Mouse (Mus musculus): ENCODE results near the gene Creb3l2.

The Creb3l2 gene

DNA sequence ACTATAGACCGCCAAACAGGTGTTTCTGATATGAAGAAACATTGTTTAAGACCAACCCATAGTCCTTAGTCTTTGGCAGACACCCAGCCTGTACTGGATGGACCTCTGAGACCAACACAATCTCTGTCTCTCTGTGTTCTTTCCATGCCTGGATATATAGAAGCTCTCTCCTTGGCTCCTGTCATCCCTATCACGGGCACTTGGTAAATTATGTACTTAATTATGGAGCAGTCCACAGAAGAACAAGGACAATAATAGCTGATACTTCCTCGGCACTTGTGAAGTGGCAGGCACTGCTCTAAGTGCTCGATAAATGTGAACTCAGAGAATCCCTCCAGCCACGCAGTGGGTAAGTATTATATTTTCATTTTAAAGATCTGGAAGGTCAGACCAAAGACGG is 72.2 kb downstream of the Creb3l2 start:
- DNase-seq = no peak

DNA sequence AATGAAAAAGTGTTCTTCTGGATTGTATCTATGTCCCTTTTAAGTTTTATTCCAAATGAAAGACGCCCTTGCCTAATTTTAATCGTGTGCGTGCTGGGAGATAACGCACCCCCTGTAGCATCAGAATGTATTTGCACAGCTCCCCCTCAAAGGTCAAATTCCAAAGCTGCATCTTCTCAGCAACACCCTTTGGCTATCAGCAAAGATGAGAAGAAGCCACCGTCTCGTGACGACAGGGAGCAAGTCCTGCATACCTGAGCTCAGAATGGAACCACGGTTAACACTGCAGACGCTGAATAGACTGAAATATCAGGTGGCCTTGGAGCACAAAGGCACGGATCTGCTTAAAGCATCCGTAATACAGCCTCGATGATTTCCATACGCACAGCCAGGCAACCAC is 73.7 kb downstream of the Creb3l2 start:
- DNase-seq = no peak

DNA sequence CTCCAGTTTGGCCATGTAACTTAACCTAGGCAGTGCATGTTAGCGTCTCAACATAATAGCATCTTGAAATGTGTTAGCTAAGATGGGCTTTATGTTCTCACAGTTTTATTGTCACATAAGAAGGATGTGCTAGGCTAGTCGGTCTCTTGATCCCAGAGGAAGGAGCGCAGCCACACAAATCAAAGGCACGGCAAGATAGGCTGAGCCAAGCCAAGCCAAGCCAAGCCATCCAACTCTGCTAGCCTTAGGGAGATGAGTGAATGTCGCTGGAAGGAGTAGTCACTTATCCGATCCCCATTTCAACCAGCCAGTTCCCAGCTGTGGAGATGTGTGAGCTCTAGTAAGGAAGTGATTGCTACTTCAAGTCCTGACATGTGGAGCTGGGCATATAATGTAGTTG is 75.0 kb downstream of the Creb3l2 start:
- DNase-seq = no peak

DNA sequence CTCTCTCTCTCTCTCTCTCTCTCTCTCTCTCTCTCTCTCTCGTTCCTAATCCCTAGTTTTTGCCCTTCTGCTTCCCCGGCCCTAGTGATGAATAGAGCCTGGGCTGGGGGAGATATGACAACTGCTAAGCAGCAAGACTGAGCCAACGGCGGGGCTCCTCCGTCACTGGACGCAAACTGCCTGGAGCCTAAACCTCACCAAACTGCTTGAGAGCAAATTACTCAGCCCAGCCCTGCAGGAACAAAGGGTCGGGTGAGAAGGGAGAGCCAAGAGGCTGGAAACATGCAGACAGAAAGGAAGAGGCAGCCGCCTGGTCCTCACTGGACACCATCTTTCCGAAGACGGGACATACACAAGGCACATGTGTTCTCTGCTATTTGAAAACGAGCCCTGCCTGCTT is 76.8 kb downstream of the Creb3l2 start:
- DNase-seq = no peak

DNA sequence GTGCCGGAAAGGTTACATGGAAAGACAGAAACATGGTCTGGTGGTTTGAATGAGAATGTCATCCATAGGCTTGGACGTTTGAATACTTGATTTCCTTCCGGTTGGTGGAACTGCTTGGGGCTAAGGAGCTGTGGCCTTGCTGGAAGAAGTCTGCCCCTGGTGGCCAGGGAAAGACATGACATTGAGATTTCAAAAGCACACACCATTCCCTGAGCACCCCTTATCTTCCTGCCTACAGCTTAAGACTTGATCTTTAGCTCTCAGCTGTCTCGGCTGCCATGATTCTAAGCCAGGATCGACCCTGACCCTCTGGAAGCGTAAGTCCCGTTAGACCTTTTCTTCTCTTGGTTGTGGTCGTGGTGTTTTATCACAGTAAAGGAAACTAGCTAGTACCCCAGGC is 77.6 kb downstream of the Creb3l2 start:
- peak; percentile 36 for DNase-seq

DNA sequence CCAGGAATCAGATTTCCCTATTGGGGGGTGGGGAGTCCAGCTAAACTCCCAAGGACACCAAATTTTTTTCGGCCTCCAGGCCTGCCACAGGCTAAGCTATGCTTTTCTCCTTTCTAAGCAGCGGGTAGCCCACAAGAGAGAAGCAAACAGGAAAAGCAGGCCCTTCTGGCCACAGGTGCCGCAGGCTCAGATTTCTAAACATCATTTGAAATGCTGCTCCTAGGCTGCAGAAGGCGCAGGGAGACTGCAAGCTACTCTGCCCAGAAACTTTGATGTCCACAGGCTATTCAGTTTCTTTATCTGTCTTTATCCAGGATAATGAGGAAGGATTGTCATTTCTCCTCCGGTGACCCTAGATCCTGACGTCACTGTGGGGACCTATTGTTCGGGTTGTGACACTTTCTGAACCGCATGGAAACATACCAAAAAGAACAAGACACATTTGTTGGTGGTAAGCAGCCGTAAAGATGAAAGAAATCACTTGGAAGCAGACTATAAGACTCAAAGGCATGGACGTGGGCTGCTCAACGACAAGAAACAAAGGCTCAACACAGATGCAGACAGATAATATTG is 81.0 kb downstream of the Creb3l2 start:
- DNase-seq = no peak

DNA sequence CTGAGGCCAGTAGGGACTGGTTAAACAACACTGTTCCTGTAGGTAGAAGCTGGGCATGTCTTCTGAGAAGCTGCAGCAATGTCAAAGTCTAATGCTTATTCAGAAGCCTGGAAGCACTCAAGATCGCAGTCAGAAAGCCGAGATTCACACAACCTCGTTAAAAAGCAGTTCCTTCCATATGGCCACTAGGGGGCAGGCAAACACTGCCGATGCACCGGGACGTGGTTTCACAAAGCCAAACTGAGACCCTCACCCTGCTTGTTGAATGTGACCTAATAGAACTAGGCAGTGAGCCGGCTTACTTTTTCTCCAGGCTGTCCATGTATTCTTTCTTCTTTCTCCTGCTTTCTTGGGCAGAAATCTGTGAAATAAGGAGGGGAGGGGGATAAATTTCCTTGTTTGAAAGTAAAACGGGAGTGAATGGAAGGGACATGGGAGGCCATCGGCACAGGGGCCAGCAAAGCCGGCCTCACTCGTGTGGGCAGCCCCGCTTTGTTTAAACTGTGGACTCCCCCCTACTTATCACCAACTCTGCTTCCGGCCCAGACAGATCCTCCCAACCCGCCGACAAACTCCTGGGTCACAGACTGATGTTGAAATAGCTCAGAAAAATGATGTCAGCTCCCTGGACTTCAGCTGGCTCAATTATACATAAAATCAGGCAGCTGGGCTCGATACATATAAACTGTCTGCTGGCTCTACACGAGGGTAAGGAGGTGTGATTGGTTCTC is 87.3 kb downstream of the Creb3l2 start:
- DNase-seq = peak; percentile 80

DNA sequence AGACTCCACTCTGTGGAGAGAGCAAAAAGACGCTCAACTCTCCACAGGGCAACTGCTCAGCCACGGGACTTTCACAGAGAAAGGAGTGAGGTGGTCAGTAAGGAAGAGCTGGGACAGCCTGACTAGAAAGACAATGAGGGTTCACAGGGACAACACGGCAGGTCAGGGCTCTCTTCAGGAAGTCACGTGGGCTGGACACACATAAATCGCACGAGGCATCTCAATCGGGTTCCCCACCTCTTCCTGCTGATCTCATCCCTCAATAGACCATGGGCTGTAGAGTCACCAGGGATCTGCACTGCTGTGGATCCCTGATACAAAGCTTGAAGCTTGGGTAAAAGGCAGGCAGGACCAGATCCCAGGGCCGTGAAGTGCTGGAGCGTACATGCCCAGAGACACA is 88.3 kb downstream of the Creb3l2 start:
- DNase-seq = no peak

DNA sequence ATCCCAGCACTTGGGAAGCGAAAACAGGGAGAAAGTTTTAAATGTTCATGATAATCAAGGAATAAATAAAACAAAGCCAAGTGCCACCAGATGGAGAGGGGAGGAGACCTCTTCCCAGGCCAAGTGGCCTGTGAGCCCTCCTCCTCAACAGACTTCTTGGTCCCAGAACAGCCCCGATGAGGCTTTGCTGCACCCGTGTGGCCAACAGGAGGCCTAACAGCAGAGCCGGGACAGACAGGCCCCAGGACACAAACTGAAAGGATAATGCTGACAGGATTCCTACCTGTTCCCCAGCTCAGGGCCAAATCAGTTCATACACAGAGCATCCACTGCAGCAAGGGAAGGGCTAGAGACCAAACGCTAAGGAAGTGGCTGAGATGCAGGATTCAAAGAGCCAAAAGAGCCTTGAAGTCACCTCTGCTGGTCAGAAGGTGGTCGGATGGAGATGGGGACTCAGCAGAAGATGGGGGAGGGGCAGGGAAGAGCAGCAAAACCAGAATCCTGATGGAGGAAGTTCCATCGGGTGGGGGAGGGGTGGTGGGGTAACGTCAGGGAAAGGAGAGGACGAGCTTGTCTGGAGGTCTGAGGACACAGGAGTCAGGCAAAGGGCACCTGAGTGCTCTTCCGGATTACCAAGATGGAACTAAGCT is 90.1 kb downstream of the Creb3l2 start:
- DNase-seq = peak; percentile 53

DNA sequence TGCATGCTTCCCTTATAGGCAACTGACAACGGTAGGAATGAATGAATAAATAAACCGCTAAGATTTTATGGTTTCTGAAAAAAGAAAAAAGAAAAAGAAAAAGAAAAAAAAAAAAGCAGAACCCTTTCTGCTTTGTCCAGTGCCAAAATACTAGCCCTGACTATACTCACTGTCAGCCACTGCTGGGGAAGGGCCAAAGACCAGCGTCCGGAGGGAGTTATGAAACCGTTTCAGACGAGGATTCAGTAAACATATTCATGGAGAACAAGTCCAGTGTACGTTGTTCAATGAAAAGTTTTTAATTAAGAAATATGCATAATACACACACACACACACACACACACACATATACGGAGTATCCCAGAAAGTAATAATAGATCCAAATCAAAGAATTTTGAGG is 91.6 kb downstream of the Creb3l2 start:
- no peak for DNase-seq

DNA sequence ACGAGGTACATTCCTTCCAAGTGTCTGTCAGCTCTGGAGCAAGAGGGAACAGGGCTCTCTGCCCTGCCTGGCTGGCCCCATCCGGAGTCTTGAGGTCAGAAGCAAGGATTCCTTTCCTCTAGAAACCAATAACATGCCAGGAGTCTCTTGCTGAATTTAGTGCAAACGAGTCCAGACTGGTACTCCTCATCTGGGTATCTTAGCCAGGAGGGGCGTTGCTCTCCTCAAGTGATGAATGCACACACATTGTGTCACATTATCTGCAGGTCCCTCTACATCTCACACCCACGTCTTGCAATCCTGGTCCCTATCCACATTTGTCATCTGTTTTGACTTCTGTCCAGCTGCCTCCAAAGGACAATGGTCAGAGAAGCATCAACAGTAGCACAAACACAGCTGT is 94.3 kb downstream of the Creb3l2 start:
- DNase-seq = no peak

DNA sequence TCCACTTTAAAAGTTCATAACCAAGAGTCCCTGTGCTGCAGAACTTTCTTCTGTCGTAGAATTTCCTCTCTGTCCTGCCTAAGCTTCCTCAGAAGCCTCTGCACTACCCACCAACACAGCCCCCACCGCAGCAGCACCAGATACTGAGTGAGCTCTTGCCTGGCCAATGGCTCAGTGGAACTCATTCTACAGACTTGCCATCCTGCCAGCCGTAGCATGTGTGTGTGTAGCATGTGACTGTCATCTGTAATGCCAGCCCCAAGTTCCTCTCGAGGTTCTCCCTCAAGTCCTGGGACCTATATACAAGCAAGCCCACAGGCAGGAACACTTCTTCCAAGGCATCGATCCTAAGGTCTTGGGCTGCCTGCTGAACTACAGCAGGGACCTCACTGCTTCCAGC is 103.9 kb downstream of the Creb3l2 start:
- DNase-seq = no peak

DNA sequence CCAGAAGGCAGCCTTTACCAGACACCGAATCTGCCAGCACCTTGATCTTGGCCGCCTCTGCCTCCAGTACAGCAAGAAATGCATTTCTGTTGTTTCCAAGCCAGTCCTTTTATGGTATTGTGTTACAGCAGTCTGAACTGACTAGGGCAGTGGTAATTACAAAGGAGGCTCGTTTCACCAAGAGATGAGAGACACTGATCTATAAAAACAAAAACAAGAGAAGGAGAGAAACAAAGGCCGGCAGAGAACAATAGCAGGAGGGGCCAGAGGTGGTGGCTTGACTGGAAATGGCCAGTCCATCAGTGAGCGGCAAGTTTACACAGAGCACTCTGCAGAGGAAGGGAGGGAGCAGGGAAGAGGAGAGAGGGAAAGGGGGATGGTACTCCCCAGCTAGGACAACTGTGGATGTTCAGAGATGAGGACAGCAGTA is 105.1 kb downstream of the Creb3l2 start:
- no peak for DNase-seq

DNA sequence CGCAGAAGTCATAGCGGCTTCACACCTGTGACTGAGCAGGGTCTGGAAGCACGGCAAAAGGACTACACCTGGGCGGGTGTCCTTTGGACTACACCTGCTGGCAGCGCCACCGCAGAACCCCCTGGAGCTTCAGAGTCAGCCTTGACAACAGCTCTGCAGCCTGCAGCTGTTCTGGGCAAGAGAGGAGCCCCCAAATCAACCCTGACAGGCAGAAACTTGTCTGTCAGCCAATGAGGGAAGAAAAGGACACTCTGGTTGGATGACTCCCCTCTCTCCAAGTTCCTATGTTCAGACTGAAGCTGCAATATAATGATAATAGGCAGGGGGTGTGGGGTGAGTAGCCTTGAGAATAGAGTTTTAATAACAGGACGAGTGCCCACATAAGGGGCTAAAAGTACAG is 105.6 kb downstream of the Creb3l2 start:
- DNase-seq = no peak

DNA sequence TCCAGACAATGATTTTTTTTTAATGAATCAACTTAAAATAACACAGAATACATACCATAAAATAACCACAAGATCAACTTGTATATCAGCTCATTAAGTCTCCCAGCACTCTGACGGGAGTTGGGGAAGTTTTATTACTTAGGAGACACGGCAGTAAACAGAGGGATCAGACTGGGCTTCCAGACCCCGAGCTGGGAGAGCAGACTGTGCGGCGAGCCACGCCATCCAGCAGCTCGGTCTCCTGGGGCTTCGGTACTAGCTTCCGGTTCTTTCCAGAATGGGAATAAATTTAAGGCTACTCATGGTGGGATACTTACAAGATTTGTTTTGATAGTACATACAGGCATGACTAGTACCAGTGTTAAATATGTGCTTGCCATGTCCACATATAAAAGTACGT is 109.1 kb downstream of the Creb3l2 start:
- DNase-seq = no peak

DNA sequence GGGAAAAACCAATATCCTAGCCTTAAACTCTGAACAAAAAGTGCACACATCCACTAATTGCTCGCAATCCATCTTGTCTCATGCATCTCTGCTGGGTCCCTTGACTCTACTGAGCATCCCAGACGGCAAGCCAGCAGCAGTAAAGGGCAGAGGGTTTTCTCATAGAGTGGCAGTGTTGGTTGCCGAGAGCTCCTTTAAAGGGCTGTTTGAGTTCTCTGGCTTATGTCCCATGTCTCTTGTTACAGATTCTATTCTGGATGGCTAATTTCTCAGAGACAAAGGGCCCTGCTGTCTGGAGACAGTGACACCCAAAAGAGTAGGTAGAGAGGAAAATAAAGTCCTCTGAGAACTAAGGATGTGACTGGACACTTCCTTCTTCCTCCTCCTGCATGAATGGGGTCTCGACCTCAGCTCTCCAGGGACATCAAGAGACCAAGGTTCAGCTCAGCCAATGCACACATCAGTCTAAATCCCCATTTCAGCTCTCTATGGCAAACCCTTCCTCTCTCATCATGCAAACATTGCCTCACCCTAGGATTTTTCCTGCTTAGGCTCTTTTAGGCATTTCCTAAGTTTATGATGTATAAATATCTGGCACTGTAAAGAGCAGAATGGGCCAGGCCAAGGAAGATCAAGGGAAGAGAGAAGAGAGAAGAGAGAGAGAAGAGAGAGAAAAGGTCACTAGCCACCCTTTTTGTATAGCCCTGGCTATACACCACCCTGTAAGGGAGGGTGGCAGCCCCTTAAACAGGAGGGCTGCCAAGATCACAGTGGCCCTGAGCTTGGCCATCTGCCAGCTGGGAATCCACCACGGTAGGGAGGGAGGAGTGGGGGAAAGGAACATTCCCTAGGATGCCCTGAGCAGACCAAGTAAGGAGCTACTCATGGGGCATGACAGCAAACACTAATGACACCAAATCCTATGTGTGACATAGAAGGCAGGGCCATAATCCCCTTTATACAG is 111.8 kb downstream of the Creb3l2 start:
- no peak for DNase-seq

DNA sequence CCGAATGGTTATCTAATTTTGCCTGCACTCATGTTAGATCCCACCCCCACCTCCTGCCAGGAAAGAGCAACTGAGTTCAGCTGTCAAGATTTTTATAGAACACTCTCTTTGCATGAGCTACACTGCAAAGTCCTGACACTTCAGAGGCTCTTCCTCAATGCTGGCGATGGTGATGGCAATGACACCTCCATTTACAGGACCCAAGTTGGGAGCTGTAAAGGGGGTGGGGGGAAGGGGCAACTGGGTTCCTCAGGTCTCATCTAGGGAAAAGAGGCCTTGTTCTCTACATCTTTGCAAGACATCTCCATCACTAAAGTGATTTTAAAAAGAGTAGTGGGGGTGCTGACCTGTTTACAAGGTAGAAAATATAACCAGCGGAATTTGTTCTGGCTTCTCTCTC is 112.6 kb downstream of the Creb3l2 start:
- no peak for DNase-seq

DNA sequence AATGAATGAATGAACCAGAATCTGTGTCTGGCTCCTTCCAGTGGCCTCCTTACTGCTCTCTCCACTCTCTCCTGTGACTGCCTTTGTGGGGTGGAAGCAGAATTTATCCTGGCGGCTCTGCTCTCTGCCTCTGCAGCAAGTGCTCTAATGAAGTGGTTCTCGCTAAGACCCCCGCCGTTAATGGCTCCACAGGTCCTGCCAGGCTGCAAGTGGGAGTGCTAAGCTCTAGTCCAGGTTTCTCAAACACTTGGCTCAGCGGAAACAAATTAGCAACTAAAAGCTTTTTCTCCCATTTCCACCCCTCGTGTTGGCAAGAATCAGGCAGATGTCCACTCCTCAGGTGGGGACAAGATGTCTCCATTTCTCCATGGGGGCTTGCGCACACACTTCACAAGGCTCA is 113.3 kb downstream of the Creb3l2 start:
- no peak for DNase-seq

DNA sequence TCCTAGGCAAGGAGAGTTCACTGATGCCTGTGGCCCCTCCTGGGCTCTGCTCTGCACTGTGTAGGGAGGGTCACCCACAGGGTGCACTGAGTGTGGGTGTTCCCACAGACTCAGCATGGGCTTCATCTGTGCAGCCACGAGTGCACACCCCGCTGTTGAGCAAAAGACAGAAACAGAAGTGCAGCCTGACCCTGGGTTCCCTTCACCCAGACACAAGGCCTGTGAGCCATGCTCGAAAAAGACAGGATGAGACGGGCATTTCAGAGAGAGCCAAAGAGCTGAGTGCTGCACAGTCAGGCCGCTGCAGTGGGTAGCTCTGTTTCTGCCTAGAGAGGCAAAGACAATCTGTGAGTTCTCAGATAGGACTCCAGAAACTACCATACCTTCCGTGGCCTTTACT is 114.4 kb downstream of the Creb3l2 start:
- no peak for DNase-seq

DNA sequence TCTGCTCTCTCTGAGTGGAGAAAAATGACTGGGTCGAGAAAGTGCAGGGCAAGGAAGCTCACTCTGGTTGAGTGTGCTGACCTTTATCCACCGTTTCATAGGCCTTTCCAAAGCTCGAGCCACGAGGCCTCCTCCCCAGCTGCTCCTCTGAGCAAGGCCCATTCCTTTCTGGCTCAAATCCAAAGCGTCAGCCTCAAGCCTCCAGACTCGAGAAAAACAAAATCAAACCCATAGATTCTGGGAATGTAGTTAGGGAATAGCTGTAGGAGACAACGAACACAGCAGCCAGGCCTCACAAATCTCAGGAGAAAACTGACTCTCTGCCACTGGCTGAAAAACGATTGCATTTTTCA is 115.4 kb downstream of the Creb3l2 start:
- no peak for DNase-seq

DNA sequence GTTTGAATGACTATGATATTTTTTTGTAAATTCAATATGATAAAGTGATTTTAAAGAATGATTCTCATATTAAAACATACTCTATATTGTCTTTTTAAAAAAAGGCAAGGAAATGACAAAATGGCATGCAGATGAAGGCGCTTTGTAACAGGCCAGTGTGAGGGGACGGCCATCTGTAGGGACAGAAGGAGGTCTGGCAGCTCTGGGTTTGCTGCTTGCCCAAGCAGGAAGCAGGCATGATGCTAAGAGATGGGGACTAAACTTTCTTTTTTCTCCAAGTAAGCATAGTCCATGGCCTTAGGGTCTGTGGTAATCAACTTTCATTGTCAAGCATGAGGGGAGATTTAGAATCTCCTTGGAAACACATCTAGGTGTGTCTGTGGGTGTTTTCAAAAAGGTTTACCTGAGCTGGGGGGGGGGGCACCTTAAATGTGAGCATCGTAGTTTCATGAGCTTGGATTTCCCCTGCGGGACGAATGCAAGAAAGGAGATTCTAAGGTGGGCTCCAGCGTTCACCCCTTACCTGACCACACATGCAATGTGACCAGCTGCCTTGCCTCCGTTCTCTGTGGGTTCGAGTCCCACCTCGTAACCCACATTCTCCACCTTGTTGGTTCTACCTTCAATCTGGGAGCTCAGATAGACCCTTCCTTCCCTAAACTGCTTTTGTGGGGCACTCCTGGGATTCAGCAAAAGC is 115.9 kb downstream of the Creb3l2 start:
- DNase-seq = no peak

DNA sequence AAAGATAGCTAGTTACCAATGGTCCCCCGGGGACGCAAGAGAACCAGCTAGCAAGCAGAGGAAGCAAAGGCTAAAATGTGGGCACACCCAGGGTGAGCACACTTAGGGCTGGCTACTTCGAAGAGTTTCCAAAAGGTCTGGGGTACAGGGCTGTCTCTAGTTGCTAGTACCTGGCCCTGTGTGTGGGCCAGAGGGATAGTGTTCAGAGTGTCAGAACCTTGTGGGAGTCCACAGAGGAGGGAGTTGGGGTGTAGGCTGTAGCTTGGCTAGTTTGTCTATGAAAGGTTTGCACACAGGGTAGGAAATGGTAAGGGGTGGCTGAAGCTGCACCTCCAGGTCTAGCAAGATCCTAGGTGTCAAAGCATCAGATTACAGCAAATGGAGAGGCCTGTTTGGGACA is 116.9 kb downstream of the Creb3l2 start:
- no peak for DNase-seq

DNA sequence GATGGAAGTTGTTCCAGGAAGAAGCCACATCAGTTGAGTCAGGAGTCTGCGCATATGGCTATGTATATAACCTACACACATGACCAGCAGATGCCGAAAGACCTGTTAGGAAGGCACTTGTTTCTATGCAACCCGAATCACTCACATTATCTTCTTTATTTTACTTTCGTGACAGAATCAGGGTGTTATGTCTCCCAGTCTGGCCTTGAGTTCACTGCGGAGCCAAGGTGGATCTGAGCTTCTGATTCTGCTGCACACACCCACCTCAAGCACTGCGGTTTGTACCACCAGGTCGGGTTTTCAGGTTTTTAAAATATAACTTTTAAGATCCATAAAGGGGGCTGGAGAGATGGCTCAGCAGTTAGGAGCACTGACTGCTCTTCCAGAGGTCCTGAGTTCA is 119.3 kb downstream of the Creb3l2 start:
- DNase-seq = no peak

All from thymus, postnatal 4 days (tissue).